Comparison of ENCODE assay signal across 23 mouse cellular contexts in the genomic region with DNA sequence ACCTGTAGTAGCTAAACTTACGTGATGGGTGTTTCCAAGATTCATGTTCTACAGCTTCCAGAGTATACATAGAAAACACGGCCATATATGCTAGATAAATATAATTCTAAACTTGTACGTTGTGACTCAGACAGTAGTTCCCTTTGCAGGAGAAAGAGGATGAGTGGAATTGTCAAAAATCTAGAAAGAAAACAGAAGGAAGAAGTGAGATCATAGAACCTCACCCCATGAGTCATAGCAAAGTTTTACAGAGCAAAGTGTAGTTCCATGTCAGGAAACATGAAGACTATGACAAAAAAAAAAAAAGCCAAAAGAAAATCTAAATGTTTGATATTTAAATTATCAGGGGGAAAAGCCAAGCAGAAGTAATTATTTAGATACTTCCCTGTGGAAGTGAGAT.
DNase-seq lines count a peak whose midpoint lies in the region; ATAC-seq and TF ChIP-seq lines count a peak whose summit lies in the region.
"Had no signal": no experiment of that assay in that cellular context is flagged by ENCODE, and none has a peak within 500 bp of the region (broad histone marks: within the 10 kb centered on the region; RNA-seq: fewer than 3 reads in every experiment).

No protein-coding gene starts in this region.

- H3K4me2 ChIP-seq in kidney, embryonic 16.5 days (replicated peaks; ENCODE audit: low read depth, low read length): no peak overlapping the region
- H3K4me2 ChIP-seq: embryonic facial prominence, embryonic 12.5 days; forebrain, embryonic 13.5 days; forebrain, embryonic 15.5 days had no signal

- intact Hi-C loops in left cerebral cortex, postnatal 4 days (cut with DNase I): no loop called here

- H3K36me3 ChIP-seq in C2C12 (ENCODE audit: control insufficient read depth, insufficient read depth) (no peaks in the 10 kb centered on the region), macrophage (ENCODE audit: inconsistent target) (no peaks in the 10 kb centered on the region)
- H3K36me3 ChIP-seq in kidney, embryonic 16.5 days (ENCODE audit: insufficient read depth, low read length): no peaks in the 10 kb centered on the region
- H3K36me3 ChIP-seq: embryonic facial prominence, embryonic 10.5 days; embryonic facial prominence, embryonic 12.5 days; forebrain, embryonic 15.5 days; G1E had no signal

- no peak overlapping the region for H3ac ChIP-seq in C2C12 (ENCODE audit: control insufficient read depth, insufficient read length, low read depth)

- H3K79me3 ChIP-seq in C2C12 (ENCODE audit: low read depth): no peaks in the 10 kb centered on the region

- peak; percentile 61 for DNase-seq in 3T3-L1 (ENCODE audit: low read depth, low spot score)
- peak; percentile 6 for DNase-seq in NIH3T3 (ENCODE audit: low read depth)
- DNase-seq in thymus, postnatal 36 days: no peak
- DNase-seq in left cerebral cortex, postnatal 4 days: no peak
- DNase-seq: adrenal gland, adult 2 months; adrenal gland, postnatal 10 days; adrenal gland, postnatal 25 days; B cell, adult 2 months; cerebellum, adult 11-12 months; cerebellum, adult 2 months; cerebellum, adult 9-10 months; cerebellum, postnatal 10 days; cerebellum, postnatal 25 days; forebrain, postnatal 0 days had no signal

- no peak overlapping the region for H3K9ac ChIP-seq in kidney, embryonic 16.5 days (replicated peaks; ENCODE audit: low read length)
- H3K9ac ChIP-seq: embryonic facial prominence, embryonic 12.5 days; forebrain, embryonic 13.5 days; forebrain, embryonic 15.5 days; forebrain, postnatal 0 days had no signal

- H3K4me3 ChIP-seq in C2C12 (ENCODE audit: insufficient read depth, poor library complexity, severe bottlenecking): no peak overlapping the region
- no peak overlapping the region for H3K4me3 ChIP-seq in macrophage (ENCODE audit: inconsistent target)
- no peak overlapping the region for H3K4me3 ChIP-seq in kidney, embryonic 16.5 days (ENCODE audit: low read length)
- H3K4me3 ChIP-seq: embryonic facial prominence, embryonic 10.5 days; embryonic facial prominence, embryonic 12.5 days; forebrain, embryonic 13.5 days; forebrain, embryonic 15.5 days had no signal

- ATAC-seq in kidney, embryonic 16.5 days (ENCODE audit: low FRiP score, low TSS enrichment): no peak
- ATAC-seq in monocyte, adult 5-6 weeks (replicated peaks; ENCODE audit: insufficient number of reproducible peaks, low FRiP score, low TSS enrichment, poor library complexity, severe bottlenecking): no peak
- ATAC-seq: forebrain, embryonic 13.5 days; forebrain, embryonic 15.5 days; forebrain, postnatal 0 days had no signal

- H3K9me3 ChIP-seq in kidney, embryonic 16.5 days (ENCODE audit: low read length): no peaks in the 10 kb centered on the region
- H3K9me3 ChIP-seq: embryonic facial prominence, embryonic 10.5 days; embryonic facial prominence, embryonic 12.5 days; forebrain, embryonic 13.5 days; forebrain, embryonic 15.5 days; G1E had no signal

- no peaks in the 10 kb centered on the region for H3K4me1 ChIP-seq in kidney, embryonic 16.5 days (ENCODE audit: insufficient read depth, low read length)
- H3K4me1 ChIP-seq: embryonic facial prominence, embryonic 10.5 days; embryonic facial prominence, embryonic 12.5 days; forebrain, embryonic 13.5 days; forebrain, embryonic 15.5 days had no signal

- no peaks in the 10 kb centered on the region for H3K79me2 ChIP-seq in C2C12 (ENCODE audit: control insufficient read depth, insufficient read depth)
- no peaks in the 10 kb centered on the region for H3K79me2 ChIP-seq in macrophage (ENCODE audit: inconsistent target)

- TF ChIP-seq CTCF in C2C12 (IDR thresholded peaks at IDR 0.05; ENCODE audit: control insufficient read depth, insufficient read depth, insufficient read length): no peak

- 39% methylated on average over 3 of the region's 3 CpGs for WGBS in macrophage (ENCODE audit: missing documents)
- WGBS in kidney, embryonic 16.5 days: 81% methylated on average over 3 of the region's 3 CpGs

- H3K27ac ChIP-seq in macrophage: peak overlapping the region; percentile 72
- no peak overlapping the region for H3K27ac ChIP-seq in kidney, embryonic 16.5 days (ENCODE audit: low read length)
- H3K27ac ChIP-seq: embryonic facial prominence, embryonic 10.5 days; embryonic facial prominence, embryonic 12.5 days; forebrain, embryonic 13.5 days; forebrain, embryonic 15.5 days had no signal

- no peaks in the 10 kb centered on the region for H3K27me3 ChIP-seq in C2C12 (ENCODE audit: control insufficient read depth, insufficient read depth, insufficient read length)
- no peaks in the 10 kb centered on the region for H3K27me3 ChIP-seq in kidney, embryonic 16.5 days (ENCODE audit: insufficient read depth, low read length)
- H3K27me3 ChIP-seq: embryonic facial prominence, embryonic 12.5 days; forebrain, embryonic 13.5 days; forebrain, embryonic 15.5 days had no signal

TF ChIP-seq in C2C12, 6 proteins besides CTCF, POLR2A, EP300 and RAD21:
- TF ChIP-seq MAX (IDR thresholded peaks at IDR 0.05): no peak
- TF ChIP-seq MYOD1 (IDR thresholded peaks at IDR 0.05; ENCODE audit: control insufficient read depth, insufficient read length, low read depth): no peak
- TF ChIP-seq CEBPB (IDR thresholded peaks at IDR 0.05; ENCODE audit: low read depth): no peak
- TF ChIP-seq USF1 (IDR thresholded peaks at IDR 0.05; ENCODE audit: low read depth): no peak
- peak; percentile 32 for TF ChIP-seq FOSL1 (IDR thresholded peaks at IDR 0.05; ENCODE audit: insufficient read depth, low read length, poor library complexity, severe bottlenecking)
- TF ChIP-seq MYOG (IDR thresholded peaks at IDR 0.05; ENCODE audit: control insufficient read depth, extremely low read depth, insufficient read length): no peak

Comparison
In these comparisons a context has a peak if more than half of its experiments do, and no peak if none do; other contexts are left out.
1. DNase-seq: peak in 3T3-L1 (single experiment) and NIH3T3 (single experiment); none in thymus, postnatal 36 days (0 of 2) and left cerebral cortex, postnatal 4 days (single experiment).